Mouse (Mus musculus) lung, postnatal 36 days (tissue): ENCODE measurements at regions not wholly inside any gene's neighbourhood (a gene's known extent, or its start where the extent isn't known, plus 50 kb on each side); places are given as distances from the start of the nearest gene placed in this dataset.

Experiments
- DNase-seq: peaks from one replicate; pipeline ENCODE4 v3.0.0; 2022; ENCODE audit warnings: mixed read lengths

DNA sequence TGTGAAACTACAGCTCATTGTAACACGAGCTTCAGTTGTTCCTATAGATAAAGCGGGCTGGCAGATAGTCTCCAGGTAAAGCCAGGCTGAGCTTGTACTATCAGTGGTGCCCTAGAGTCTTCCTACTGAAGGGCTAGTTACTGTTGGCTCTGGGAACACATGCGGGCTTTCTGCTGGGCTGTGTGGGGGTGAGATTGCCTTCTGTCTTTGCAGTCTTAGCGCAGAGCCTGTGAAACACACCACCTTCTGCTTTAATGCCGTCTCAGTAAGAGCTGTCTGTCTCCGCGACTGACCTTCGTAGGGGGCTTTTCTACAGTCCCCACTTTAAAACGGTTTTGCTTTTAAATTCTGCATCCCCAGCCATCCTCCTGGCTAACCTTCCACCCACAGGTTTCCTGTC lies 76.7 kb downstream of the Trim29 start:
- no peak for DNase-seq

- no peak for DNase-seq
Observed at GRCm38 (mm10) chr9:43389491-43390083, 78.9 kb downstream of the Trim29 start.

DNA sequence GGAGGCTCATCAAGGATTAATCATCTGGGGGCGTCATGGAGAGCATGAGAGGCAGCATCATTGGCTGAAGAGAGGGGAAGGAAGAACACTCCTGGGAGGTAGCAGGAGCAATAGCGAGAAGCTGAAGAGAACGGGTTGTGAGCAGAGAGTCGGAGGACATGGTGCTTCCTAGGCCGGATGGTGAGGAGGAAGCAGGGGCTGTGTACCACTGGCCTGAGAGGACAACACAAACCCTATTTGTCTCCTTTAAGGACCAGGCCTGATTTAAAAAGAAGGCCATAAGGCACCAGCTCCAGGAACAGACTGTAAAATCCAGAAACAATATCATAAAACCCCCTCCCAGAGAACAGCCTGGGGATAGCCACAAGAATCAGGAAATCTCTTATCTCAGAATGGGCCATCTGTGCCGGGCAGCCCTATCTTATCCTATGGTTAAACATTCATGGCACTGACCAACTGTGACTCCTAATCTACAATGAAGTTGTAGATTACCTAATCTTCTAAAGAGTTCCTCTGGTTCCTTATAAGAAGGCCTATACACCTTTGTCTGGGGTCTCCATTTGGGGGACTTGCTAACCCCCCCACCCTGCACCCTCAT lies 81.9 kb downstream of the Trim29 start:
- no peak for DNase-seq

GRCm38 (mm10) chr9:43394204-43394603 lies 83.6 kb downstream of the Trim29 start:
- no peak for DNase-seq

- no peak for DNase-seq
Observed at GRCm38 (mm10) chr9:43395209-43395608, 84.6 kb downstream of the Trim29 start.

- no peak for DNase-seq
Observed at GRCm38 (mm10) chr9:43396566-43396965, 85.9 kb downstream of the Trim29 start.

DNA sequence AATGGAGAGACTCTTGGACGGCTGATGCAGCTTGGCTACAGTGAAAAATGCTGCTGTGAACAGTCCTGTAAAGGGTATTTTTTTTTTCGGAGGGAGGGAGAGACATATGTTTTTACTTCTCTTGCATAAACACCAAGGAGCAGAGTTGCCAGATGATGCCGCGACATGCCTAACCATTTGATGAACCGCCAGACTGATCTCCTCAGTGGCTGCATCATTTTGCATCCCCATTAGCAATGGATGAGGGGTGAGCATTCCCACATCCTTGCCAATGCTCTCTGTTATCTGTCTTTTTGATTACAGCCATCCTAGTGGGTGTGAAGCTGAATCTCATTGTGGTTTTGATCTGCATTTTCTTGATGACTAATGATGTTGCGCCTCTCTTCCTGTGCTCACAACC lies 97.8 kb downstream of the Trim29 start:
- DNase-seq: no peak

- DNase-seq: no peak
Observed at GRCm38 (mm10) chr9:43412473-43412872, 101.8 kb downstream of the Trim29 start.

DNA sequence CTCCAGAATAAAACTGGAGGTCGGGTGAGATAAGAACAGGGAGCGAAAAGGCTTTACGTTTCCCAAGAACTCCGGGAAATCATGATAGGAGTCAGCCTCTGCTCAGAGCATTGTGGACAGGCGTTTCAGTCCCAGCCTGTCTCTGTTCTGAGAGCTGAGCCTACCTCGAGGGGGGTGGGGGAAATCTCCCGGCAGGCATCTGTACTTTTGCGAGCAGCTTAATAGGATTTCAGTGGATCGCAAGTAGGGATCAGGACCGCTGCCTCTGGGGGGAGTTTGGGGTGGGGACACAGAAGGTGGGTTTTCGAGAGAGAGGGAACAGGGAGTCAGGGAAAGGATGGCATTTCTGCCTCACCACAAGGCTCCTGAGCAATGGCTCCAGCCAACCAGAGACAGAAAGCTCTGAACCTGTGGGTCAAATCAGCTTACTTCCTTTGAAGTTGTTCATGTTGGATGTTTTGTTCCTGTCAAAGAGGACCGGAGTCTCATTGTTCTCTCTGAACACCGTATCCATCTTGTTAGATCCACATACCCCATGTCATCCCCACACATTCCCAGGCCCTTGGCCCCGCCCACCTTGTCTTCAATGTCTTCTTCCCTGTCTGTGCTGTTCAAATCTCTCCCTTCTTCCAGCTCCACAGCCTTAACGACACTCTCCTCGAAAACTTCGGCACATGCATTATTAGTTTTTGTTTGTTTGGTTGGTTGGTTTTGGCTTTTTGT lies 109.5 kb downstream of the Trim29 start:
- no peak for DNase-seq

GRCm38 (mm10) chr9:43427007-43427406 lies 116.4 kb downstream of the Trim29 start:
- DNase-seq: no peak

GRCm38 (mm10) chr9:43433953-43434352 lies 123.3 kb downstream of the Trim29 start:
- DNase-seq: no peak

DNA sequence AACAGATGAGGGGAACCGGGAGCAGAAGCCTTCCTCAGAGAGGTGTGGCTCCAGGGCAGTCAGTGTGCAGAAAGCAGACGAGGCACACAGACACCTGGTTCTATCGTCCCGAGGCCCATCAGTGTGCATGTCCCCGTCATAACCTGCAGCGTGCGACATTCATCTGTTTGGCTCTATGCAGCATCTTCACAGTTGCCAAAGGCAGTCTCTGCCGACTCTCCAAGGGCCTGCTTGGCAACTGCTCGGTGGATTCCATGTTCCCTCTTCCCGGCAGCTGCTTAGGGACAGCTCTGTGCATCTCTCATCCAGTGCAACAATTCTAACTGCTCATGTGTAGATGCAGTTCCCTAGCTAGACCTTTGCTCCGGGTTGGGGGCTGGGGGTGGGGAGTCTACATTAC lies 127.8 kb downstream of the Trim29 start:
- no peak for DNase-seq

- DNase-seq: no peak
Observed at GRCm38 (mm10) chr9:43440959-43441510, 130.4 kb downstream of the Trim29 start.

- no peak for DNase-seq
Observed at GRCm38 (mm10) chr9:43445491-43445890, 134.8 kb downstream of the Trim29 start.

GRCm38 (mm10) chr9:43447372-43447771 lies 136.7 kb downstream of the Trim29 start:
- DNase-seq: no peak

- DNase-seq: no peak
Observed at GRCm38 (mm10) chr9:43448981-43449380, 138.3 kb downstream of the Trim29 start.

DNA sequence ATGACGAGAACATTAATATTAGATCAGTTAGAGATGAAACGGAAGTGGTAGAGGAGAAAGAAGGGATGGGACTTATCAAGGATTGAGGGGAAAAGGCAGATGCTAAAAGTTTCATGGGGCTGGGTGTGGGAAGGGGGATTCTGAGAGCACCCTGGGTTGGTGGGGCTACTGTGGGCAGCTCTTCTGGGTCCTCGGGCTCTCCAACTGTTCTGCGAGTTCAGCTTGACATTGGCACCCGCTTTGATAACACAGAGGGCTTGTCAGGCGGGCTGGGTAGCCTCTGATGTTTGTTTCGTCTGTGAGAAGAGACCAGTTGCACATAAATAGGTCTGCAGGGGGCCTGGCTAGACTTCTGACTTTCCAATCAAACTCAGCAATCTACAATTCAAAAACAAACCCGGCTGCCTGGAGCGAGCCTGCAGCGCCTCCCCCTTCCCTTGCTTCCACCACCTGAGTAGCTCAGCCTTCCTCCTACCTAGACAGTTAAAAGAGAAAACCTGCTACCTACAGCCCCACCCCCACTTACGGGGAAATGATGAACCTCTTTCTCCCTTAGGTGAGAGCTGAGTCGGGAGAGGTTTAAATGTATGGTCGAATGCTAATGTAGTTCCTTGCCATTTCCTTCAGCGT lies 143.4 kb downstream of the Trim29 start:
- DNase-seq: no peak

- no peak for DNase-seq
Observed at GRCm38 (mm10) chr9:43457736-43458135, 147.1 kb downstream of the Trim29 start.

- no peak for DNase-seq
Observed at GRCm38 (mm10) chr9:43461131-43461530, 150.5 kb downstream of the Trim29 start.

DNA sequence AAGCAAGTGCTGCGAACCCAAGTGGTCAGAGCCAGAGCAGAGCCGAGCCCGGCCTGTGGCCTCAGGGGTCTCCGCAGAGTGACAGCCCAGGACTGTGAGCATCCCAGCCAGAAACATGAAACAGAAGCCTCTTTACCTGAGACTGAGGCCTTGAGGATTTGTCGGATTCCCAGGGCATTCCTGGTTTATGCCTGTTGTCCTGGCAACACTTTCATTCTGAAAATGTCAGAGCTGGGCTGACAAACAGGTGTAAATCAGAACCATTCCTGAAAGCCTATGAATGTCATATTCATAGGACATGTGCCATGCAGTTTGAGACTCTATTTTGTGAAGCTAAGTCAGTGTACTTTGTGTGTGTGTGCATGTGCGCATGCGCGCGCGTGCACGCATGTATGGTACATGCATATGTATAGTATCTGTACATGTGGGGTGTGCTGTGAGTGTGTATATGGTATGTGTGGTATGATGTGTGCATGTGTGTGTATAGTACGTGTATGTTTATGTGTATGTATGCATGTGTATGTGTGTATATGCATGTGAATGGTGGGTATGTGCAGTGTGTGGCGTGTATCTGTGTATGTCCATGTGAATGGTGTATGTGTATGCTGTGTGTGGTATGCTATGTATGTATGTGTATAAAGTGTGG lies 152.9 kb downstream of the Trim29 start:
- DNase-seq: no peak

GRCm38 (mm10) chr9:43465129-43465528 lies 154.5 kb downstream of the Trim29 start:
- no peak for DNase-seq

- no peak for DNase-seq
Observed at GRCm38 (mm10) chr9:43465731-43466330, 155.2 kb downstream of the Trim29 start.

- DNase-seq: no peak
Observed at GRCm38 (mm10) chr9:43466883-43467282, 156.2 kb downstream of the Trim29 start.
